Mouse (Mus musculus) ES-CJ7 (cell line): Measurements from ENCODE around the gene Rnf144a.
"Not testable (repeated sequence)": the region's sequence is repeated elsewhere in the genome, so short reads cannot be mapped to it uniquely, and the experiment has no call there.

ENCODE experiments used
- DNase-seq: peaks from one replicate; pipeline ENCODE4 v3.0.0; 2011; ENCODE audit warnings: low read depth, low spot score

Rnf144a gene

GRCm38 (mm10) chr12:26323783-26324364, 91.2 kb downstream of the Rnf144a start:
- DNase-seq = no peak

DNA sequence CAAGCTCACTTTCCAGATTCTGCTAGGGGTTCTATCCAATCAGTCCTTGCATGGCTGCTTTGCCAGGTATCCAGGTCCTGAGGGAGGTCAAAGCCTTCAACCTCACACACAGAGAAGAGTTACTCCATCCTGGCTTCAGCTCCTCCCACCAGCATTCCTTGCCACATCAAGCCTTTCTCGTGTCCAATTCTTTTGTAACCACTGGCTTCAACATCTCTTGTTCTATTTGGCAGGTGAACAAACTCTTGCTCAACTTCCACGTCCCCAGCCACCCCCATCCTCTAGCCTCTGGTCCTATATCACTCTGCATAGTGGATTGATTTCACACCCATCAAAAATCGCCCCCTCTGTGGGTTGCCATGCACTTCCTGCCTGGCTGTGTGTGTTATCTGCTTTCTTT, 98.8 kb downstream of the Rnf144a start:
- no peak for DNase-seq

DNA sequence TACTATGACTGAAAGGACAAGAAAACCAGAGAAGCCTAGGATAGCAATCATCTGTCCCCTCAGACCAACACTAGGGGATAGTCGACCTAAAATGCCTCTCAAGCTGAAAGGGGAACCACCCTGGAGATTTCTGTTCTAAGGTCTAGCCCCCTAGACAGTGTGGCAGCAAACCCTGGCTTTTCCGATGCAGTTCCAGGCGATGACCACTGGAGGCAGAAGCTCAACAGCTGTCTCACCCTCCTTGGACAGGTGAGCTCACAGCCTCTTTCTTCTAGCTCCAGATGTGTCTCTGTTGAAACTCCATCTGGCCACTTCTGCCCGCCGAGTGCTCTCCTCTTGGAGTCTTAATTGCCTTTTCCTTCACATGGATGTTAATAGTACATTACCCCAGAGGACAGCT, 100.1 kb downstream of the Rnf144a start:
- DNase-seq = peak; percentile 52

DNA sequence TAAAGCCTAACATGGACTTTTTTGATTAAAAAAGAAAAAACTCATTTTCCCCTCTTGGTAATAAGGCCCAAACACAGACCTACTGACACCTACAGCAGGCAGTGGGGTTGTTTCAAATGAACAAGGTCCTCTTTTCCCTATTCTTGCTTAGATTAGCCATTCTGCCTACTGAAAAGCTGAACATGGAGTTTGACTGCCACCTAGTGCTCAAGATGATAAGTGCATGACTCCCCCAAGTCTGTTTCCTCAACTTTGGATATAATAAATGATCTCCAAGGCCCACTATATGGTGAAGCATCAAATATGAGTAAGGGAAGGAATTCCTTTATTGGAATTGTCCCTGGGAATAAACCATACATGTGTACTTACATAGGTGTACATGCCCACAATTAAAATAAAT, 103.5 kb downstream of the Rnf144a start:
- DNase-seq = peak; percentile 39

DNA sequence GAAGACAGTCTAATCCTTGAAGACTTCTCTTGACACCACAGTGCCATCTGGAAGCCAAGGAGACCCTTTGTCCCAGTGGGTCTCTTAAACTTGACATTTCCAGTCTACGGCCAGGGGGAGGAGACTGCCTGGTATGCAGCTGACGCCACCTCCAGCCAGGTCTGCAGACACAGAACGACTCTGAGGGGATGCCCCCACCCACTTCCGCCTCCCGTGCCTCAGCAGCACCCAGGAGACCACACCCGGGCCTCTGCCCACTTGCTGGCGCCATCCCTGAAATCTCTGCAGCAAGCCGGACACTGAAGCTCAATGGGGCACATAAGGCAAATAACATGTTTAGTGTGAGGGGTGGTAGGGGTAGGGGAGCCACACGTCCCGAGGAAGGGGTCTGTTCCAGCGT, 104.8 kb downstream of the Rnf144a start:
- DNase-seq = no peak

DNA sequence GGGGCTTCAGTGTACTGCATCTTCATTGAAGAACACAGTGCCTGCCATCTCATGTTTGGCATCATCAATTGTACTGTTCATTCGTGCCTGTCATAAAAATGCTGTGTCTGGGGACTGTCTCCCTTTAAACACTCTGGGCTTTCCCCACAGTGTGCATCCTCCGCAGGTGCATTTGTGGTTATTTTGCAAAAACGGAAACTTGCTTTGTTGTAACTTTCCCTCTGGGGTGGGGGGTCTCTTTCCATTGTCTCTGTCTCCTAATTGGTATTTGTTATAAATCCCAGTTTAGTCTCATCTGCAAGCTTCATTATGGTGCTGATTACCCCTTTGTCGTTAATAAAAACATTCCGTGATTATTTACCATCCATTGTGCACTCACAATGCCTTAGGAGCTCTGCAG, 112.2 kb downstream of the Rnf144a start:
- no peak for DNase-seq

DNA sequence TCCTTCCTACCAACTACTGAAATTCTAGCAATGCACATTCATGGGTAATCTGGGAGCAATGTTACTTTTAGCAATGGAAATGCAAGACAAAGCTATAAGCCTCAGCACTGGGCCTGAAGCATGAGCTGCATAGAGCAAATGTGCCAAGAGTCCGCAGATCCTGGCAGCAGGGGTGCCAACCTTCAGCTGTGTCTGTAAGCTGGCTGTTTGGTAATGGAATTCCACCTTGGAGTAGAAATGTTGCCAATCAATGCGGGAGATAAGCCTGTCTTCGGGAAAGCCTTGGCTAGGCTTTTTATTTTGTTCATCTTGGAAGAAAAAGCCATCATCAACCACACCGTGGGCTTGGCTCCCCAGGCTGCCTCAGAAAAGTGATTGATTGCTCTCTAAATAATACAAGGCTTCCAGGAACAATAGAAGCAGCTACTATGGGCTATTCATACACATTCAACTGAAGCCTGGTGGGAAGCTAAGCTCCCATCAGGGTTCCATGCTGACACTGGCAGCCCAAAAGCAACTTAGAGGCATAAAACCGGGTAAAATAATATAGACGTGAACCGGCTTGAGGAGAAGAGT, 115.5 kb downstream of the Rnf144a start:
- no peak for DNase-seq

DNA sequence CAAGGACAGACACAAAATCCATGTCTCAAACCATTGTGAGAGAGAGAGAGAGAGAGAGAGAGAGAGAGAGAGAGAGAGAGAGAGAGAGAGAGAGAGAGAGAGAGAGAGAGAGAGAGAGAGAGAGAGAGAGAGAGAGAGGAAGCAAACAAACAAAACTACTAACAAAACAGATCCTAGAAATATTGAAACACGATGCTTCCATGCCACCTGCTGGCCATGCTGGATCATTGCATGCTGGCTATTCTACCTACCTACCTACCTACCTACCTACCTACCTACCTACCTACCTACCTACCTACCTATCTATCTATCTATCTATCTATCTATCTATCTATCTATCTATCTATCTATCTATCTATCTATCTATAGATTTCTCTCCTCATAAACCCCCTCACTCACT, 119.1 kb downstream of the Rnf144a start:
- DNase-seq = not testable (repeated sequence)

GRCm38 (mm10) chr12:26289200-26289599, 125.9 kb downstream of the Rnf144a start:
- no peak for DNase-seq

GRCm38 (mm10) chr12:26288347-26288746, 126.7 kb downstream of the Rnf144a start:
- no peak for DNase-seq

- DNase-seq = no peak
Observed at GRCm38 (mm10) chr12:26285939-26286338, 129.1 kb downstream of the Rnf144a start.

GRCm38 (mm10) chr12:26285460-26285859, 129.6 kb downstream of the Rnf144a start:
- no peak for DNase-seq

GRCm38 (mm10) chr12:26280719-26281480, 134.2 kb downstream of the Rnf144a start:
- no peak for DNase-seq

DNA sequence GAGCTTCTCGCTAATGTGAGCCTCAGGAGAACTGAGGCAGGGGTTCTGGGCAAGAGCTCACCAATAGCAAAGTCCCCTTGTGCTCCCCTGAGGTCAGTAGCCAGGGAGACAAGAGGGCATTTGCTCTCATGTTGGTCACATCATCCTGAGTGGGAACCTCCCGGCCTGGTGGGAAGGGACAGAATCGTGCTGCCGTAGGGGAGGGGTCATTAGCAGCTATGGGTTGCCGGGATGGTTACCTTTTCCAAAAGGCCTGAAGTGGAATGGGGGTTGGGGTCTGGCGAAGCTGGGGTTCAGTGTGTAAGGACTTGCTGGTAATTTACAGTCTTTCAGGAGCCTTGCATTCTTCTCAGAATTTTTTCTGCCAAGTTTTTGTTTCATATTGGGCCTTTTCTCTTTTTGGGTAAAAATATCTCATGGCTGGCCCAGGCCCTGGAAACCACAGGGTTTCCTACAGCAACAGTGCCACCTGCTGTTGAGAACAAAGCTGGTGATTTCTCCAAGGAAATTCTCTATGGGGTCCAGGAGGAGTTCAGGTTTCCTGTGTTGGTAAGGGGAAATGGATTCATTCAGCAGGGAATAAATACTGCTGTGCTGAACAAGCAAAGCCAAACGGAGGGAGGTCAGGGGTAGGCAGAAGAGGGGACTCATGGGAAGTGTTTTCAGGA, 137.9 kb downstream of the Rnf144a start:
- peak; percentile 30 for DNase-seq

- DNase-seq = no peak
Observed at GRCm38 (mm10) chr12:26276556-26276955, 138.5 kb downstream of the Rnf144a start.
